Mouse (Mus musculus) forebrain, postnatal 0 days (tissue): ENCODE results near the gene Rbp7. TPM values are rescaled to one million over a fixed set of nuclear protein-coding genes. Genes with fewer than 3 reads are reported as not detected.

Experiments
- ATAC-seq: fragments of 200-750 bp; cut with Nextera tagmentation; 2 replicates; pipeline ENCODE4 v1.8.0; 2017; ENCODE audit warnings: mild to moderate bottlenecking, moderate library complexity
- DNase-seq: peaks from one replicate; pipeline ENCODE4 v3.0.0-alpha.2; 2015
- H3K27ac ChIP-seq: fragments of 300-500 bp; sonication (generic); 2 replicates; pipeline ENCODE4 v1.5.1; 2014; ENCODE audit warnings: low read depth, mild to moderate bottlenecking, antibody characterized with exemption, low read length, moderate library complexity, mixed read lengths
- H3K27me3 ChIP-seq: fragments of 300-500 bp; sonication (generic); 2 replicates; pipeline ENCODE4 v1.6.1; 2014; ENCODE audit warnings: mild to moderate bottlenecking, low read length, mixed read lengths; ENCODE audit not compliant: insufficient read depth
- H3K36me3 ChIP-seq: fragments of 300-500 bp; sonication (generic); 2 replicates; pipeline ENCODE4 v1.6.1; 2014; ENCODE audit warnings: mild to moderate bottlenecking, moderate library complexity; ENCODE audit not compliant: insufficient read depth
- H3K4me1 ChIP-seq: fragments of 300-500 bp; sonication (generic); 2 replicates; pipeline ENCODE4 v1.6.1; 2014; ENCODE audit warnings: antibody characterized with exemption; ENCODE audit not compliant: insufficient read depth
- H3K4me2 ChIP-seq: fragments of 300-500 bp; sonication (generic); 2 replicates; pipeline ENCODE4 v1.6.1; 2014; ENCODE audit warnings: low read depth, mild to moderate bottlenecking, moderate library complexity
- H3K4me3 ChIP-seq: fragments of 300-500 bp; sonication (generic); 2 replicates; pipeline ENCODE4 v1.5.1; 2014; ENCODE audit warnings: low read depth, low read length, mixed read lengths
- H3K9ac ChIP-seq: fragments of 300-500 bp; sonication (generic); 2 replicates; pipeline ENCODE4 v1.6.1; 2014; ENCODE audit warnings: mild to moderate bottlenecking
- H3K9me3 ChIP-seq: fragments of 300-500 bp; sonication (generic); 2 replicates; pipeline ENCODE4 v1.6.1; 2016; ENCODE audit warnings: low read length
- CTCF ChIP-seq: sonication (generic); IDR thresholded peaks from 2 replicates; pipeline ENCODE4 v1.5.1; 2016; ENCODE audit warnings: antibody characterized with exemption, control low read depth, low read depth
- WGBS: fragments of 180-500 bp; shearing (Covaris S2); extraction: QIAGEN DNeasy Blood & Tissue Kit; methylation state at CpG from one replicate; pipeline ENCODE4 v1.1.7; 2014; 5-methylcytosine and 5-hydroxymethylcytosine counted together
- polyA plus RNA-seq: library from polyadenylated mRNA; unstranded; fragments of >200 nt; fragmentation: Nextera tagmentation; extraction: Ambion mirVana; gene quantifications from 2 replicates; pipeline ENCODE4 v1.2.1, GENCODE M21; 2015
- total RNA-seq: library from RNA; depleted of rRNA; stranded (reverse); fragments of >200 nt; gene quantifications from 2 replicates; pipeline ENCODE4 v1.2.3, GENCODE M21; 2014; rRNA removed

Rbp7 gene
- total RNA-seq = not detected in 2 replicates
- 0.30 and 0.49 TPM in 2 replicates for polyA plus RNA-seq

- no peaks in the 10 kb centered on the region for H3K27me3 ChIP-seq
- no peak within 1 kb of the TSS for H3K9ac ChIP-seq
- no peak within 1 kb of the TSS for H3K27ac ChIP-seq
- no peak within 1 kb of the TSS for H3K4me2 ChIP-seq
- WGBS = 58% methylated on average over 8 of the region's 8 CpGs
- TF ChIP-seq CTCF = no peak
- no peak within 1 kb of the TSS for H3K4me3 ChIP-seq
- no peaks in the 10 kb centered on the region for H3K36me3 ChIP-seq
- no peaks in the 10 kb centered on the region for H3K4me1 ChIP-seq
- ATAC-seq = no peak
- H3K9me3 ChIP-seq = no peaks in the 10 kb centered on the region
- DNase-seq = no peak
Observed at GRCm38 (mm10) chr4:149454879-149455278, at the start of gene Rbp7. Rbp7 (minus strand) TSS chr4:149454978.

- Histone ChIP-seq H3K4me2 (no peak overlapping the region), H3K4me3 (no peak overlapping the region), H3K4me1 (no peaks in the 10 kb centered on the region), H3K9me3 (no peaks in the 10 kb centered on the region), H3K27me3 (no peaks in the 10 kb centered on the region), H3K27ac (no peak overlapping the region), H3K9ac (no peak overlapping the region), H3K36me3 (no peaks in the 10 kb centered on the region)
- no peak for DNase-seq
- no peak for TF ChIP-seq CTCF
- 44% methylated on average over 5 of the region's 5 CpGs for WGBS
- ATAC-seq = peak; percentile 14; the same call in 1 of the 2 replicates
Observed at GRCm38 (mm10) chr4:149504363-149504762, 49.6 kb upstream of the Rbp7 start.

- TF ChIP-seq CTCF = no peak
- Histone ChIP-seq H3K36me3 (peaks cover 32% of the 10 kb centered on the region), H3K9ac (no peak overlapping the region), H3K27me3 (no peaks in the 10 kb centered on the region), H3K27ac (no peak overlapping the region), H3K4me3 (no peak overlapping the region), H3K9me3 (no peaks in the 10 kb centered on the region), H3K4me1 (no peaks in the 10 kb centered on the region), H3K4me2 (no peak overlapping the region)
- ATAC-seq (no peak), DNase-seq (no peak)
- WGBS = 47% methylated on average over 5 of the region's 5 CpGs
Observed at GRCm38 (mm10) chr4:149499790-149500189, 45.0 kb upstream of the Rbp7 start.

- 76% methylated on average over 8 of the region's 8 CpGs for WGBS
- Histone ChIP-seq H3K9me3 (no peaks in the 10 kb centered on the region), H3K9ac (no peak overlapping the region), H3K36me3 (peaks cover 41% of the 10 kb centered on the region), H3K4me3 (no peak overlapping the region), H3K27me3 (no peaks in the 10 kb centered on the region), H3K27ac (no peak overlapping the region), H3K4me2 (no peak overlapping the region), H3K4me1 (no peaks in the 10 kb centered on the region)
- DNase-seq (no peak), ATAC-seq (no peak)
- no peak for TF ChIP-seq CTCF
Observed at GRCm38 (mm10) chr4:149498901-149499300, 44.1 kb upstream of the Rbp7 start.

- H3K36me3 ChIP-seq = peaks cover 56% of the 10 kb centered on the region
- ATAC-seq (peak; percentile 83), DNase-seq (peak; percentile 35)
- no peak overlapping the region for H3K9ac ChIP-seq
- 13% methylated on average over 2 of the region's 2 CpGs for WGBS
- H3K27ac ChIP-seq = peak overlapping the region; percentile 55; the same call in 1 of the 2 replicates
- H3K4me3 ChIP-seq = no peak overlapping the region
- H3K27me3 ChIP-seq = no peaks in the 10 kb centered on the region
- TF ChIP-seq CTCF = no peak
- no peak overlapping the region for H3K4me2 ChIP-seq
- no peaks in the 10 kb centered on the region for H3K4me1 ChIP-seq
- H3K9me3 ChIP-seq = no peaks in the 10 kb centered on the region
Observed at GRCm38 (mm10) chr4:149496612-149497011, 41.8 kb upstream of the Rbp7 start.

GRCm38 (mm10) chr4:149491151-149491550 lies 36.4 kb upstream of the Rbp7 start:
- H3K36me3 ChIP-seq = peaks cover 75% of the 10 kb centered on the region
- ATAC-seq (no peak), DNase-seq (no peak)
- no peaks in the 10 kb centered on the region for H3K9me3 ChIP-seq
- 98% methylated on average over 3 of the region's 3 CpGs for WGBS
- peak; percentile 42 for TF ChIP-seq CTCF
- H3K4me3 ChIP-seq = no peak overlapping the region
- H3K9ac ChIP-seq = no peak overlapping the region
- H3K4me1 ChIP-seq = no peaks in the 10 kb centered on the region
- no peak overlapping the region for H3K4me2 ChIP-seq
- H3K27me3 ChIP-seq = no peaks in the 10 kb centered on the region
- H3K27ac ChIP-seq = no peak overlapping the region

GRCm38 (mm10) chr4:149489415-149490240 lies 34.9 kb upstream of the Rbp7 start:
- Histone ChIP-seq H3K27ac (no peak overlapping the region), H3K4me1 (peaks cover 3% of the 10 kb centered on the region; the same call in 1 of the 2 replicates), H3K9ac (no peak overlapping the region), H3K4me3 (no peak overlapping the region), H3K36me3 (peaks cover 63% of the 10 kb centered on the region), H3K27me3 (no peaks in the 10 kb centered on the region), H3K4me2 (no peak overlapping the region), H3K9me3 (no peaks in the 10 kb centered on the region)
- TF ChIP-seq CTCF = no peak
- WGBS = 95% methylated on average over 14 of the region's 14 CpGs
- ATAC-seq (no peak), DNase-seq (no peak)
